Mouse (Mus musculus) ES-Bruce4 (cell line): ENCODE data around the gene Fam198a. TPM values are rescaled to one million over a fixed set of nuclear protein-coding genes. Genes with fewer than 3 reads are reported as not detected.
"Not testable (repeated sequence)": the region's sequence is repeated elsewhere in the genome, so short reads cannot be mapped to it uniquely, and the experiment has no call there.

ENCODE experiments used
- H3K27ac ChIP-seq: 2 replicates; pipeline ENCODE4 v1.5.1; 2012; ENCODE audit warnings: low read length, inconsistent platforms; ENCODE audit not compliant: insufficient read depth
- H3K27me3 ChIP-seq: 2 replicates; pipeline ENCODE4 v1.6.1; 2012; ENCODE audit warnings: mild to moderate bottlenecking, low read length, inconsistent platforms; ENCODE audit not compliant: control insufficient read depth, poor library complexity, insufficient read depth, severe bottlenecking
- H3K36me3 ChIP-seq: 2 replicates; pipeline ENCODE4 v1.6.1; 2012; ENCODE audit warnings: inconsistent platforms, mild to moderate bottlenecking, low read length, moderate library complexity; ENCODE audit not compliant: control insufficient read depth, poor library complexity, insufficient read depth, severe bottlenecking
- H3K4me1 ChIP-seq: one replicate; pipeline ENCODE4 v1.8.1; 2011; ENCODE audit warnings: low read length; ENCODE audit not compliant: control insufficient read depth, insufficient read depth
- H3K4me3 ChIP-seq: 2 replicates; pipeline ENCODE4 v1.5.1; 2011; ENCODE audit warnings: low read depth, mild to moderate bottlenecking, low read length
- H3K9ac ChIP-seq: 2 replicates; pipeline ENCODE4 v1.6.1; 2012; ENCODE audit warnings: low read depth, mild to moderate bottlenecking, inconsistent platforms; ENCODE audit not compliant: poor library complexity, severe bottlenecking
- H3K9me3 ChIP-seq: replicated peaks from 2 replicates; pipeline ENCODE4 v1.6.1; 2012; ENCODE audit warnings: mild to moderate bottlenecking, low read length, inconsistent platforms; ENCODE audit not compliant: control insufficient read depth, poor library complexity, insufficient read depth, severe bottlenecking
- CTCF ChIP-seq: IDR thresholded peaks from one replicate; pipeline ENCODE4 v1.8.1; 2011; ENCODE audit warnings: low read depth, low read length
- EP300 ChIP-seq: IDR thresholded peaks from 2 replicates; pipeline ENCODE4 v1.6.1; 2011; ENCODE audit warnings: low read depth, low read length; ENCODE audit not compliant: insufficient read depth
- POLR2A ChIP-seq: IDR thresholded peaks from one replicate; pipeline ENCODE4 v1.8.1; 2011; ENCODE audit warnings: low read length; ENCODE audit not compliant: insufficient read depth
- polyA plus RNA-seq: library from polyadenylated mRNA; stranded (reverse); fragments of >200 nt; gene quantifications from 2 replicates; pipeline ENCODE4 v1.2.4, GENCODE M21; 2011; ENCODE audit warnings: low read depth; ENCODE audit not compliant: missing spikeins, insufficient read depth, insufficient read length

The Fam198a gene
- polyA plus RNA-seq, 1 experiment, result not detected

DNA sequence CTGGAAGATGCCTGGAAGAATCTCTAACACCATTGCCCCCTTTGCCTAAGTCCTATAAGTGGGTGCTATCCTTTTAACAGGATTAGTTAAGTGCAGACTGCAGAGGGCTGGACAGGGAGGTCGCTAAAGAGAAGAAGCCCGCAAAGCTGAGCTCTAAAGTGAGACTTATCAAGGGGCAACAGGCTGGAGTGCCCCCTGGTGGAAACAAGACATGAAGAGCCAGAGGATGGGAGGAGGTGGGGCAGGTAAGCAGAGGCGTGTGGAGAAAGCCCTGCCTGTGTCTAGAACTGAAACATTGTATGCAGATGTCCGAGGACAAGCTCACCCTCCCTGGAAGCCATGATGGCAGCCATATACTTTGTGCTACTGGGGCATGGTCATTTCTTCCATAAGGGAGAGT is 62.8 kb downstream of the Fam198a start:
- H3K9me3 ChIP-seq, result no peaks in the 10 kb centered on the region
- no peak overlapping the region for H3K9ac ChIP-seq
- H3K36me3 ChIP-seq, result no peaks in the 10 kb centered on the region
- H3K27ac ChIP-seq, result no peak overlapping the region
- H3K4me3 ChIP-seq, result no peak overlapping the region
- no peaks in the 10 kb centered on the region for H3K27me3 ChIP-seq
- H3K4me1 ChIP-seq, result no peaks in the 10 kb centered on the region
- TF ChIP-seq CTCF (no peak), POLR2A (no peak), EP300 (no peak)

DNA sequence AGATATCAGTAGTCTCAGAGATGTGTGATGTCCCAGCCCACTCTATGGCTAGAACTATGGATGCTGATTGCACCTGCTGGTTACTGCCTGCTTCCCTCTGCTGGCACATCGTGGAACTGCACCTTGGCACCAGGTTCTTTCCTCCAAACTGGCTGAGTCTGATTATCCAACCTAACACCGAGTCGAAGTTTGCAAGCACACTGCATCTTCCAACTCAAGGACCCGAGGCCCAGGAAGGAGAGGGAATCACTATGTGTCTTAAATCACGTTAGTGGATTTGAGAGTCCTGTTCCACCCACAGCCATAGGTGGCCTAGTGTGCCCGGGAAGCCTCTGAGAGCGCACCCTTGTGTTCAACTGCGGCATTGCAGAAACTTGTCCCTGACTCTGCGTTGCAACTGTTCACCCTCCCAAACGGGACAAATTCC is 63.5 kb downstream of the Fam198a start:
- TF ChIP-seq EP300 (no peak), CTCF (peak; percentile 77), POLR2A (no peak)
- H3K9me3 ChIP-seq, result no peaks in the 10 kb centered on the region
- H3K27ac ChIP-seq, result no peak overlapping the region
- H3K36me3 ChIP-seq, result no peaks in the 10 kb centered on the region
- no peaks in the 10 kb centered on the region for H3K4me1 ChIP-seq
- H3K27me3 ChIP-seq, result no peaks in the 10 kb centered on the region
- no peak overlapping the region for H3K4me3 ChIP-seq
- no peak overlapping the region for H3K9ac ChIP-seq

DNA sequence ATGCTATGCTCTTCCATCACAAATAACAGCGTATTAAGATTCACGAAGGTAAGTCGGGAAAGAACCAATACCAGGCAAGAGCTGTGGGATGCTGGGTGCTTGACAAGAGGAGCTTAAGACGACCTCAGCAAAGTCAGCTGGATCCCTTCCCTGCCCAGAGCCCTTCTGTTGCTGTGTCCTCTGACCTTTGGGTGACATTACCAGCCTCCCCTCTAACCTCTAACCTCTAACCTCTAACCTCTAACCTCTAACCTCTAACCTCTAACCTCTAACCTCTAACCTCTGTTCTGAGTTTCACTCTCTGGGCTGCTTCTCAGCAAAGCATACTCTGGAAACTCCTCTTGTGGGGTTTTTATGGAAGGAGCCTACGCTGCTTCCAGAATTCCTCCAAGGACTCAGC is 67.3 kb downstream of the Fam198a start:
- no peak overlapping the region for H3K27ac ChIP-seq
- H3K9me3 ChIP-seq, result no peaks in the 10 kb centered on the region
- H3K4me3 ChIP-seq, result no peak overlapping the region
- no peaks in the 10 kb centered on the region for H3K36me3 ChIP-seq
- TF ChIP-seq POLR2A, result no peak
- TF ChIP-seq EP300, result no peak
- no peak for TF ChIP-seq CTCF
- no peaks in the 10 kb centered on the region for H3K4me1 ChIP-seq
- no peak overlapping the region for H3K9ac ChIP-seq
- H3K27me3 ChIP-seq, result no peaks in the 10 kb centered on the region

DNA sequence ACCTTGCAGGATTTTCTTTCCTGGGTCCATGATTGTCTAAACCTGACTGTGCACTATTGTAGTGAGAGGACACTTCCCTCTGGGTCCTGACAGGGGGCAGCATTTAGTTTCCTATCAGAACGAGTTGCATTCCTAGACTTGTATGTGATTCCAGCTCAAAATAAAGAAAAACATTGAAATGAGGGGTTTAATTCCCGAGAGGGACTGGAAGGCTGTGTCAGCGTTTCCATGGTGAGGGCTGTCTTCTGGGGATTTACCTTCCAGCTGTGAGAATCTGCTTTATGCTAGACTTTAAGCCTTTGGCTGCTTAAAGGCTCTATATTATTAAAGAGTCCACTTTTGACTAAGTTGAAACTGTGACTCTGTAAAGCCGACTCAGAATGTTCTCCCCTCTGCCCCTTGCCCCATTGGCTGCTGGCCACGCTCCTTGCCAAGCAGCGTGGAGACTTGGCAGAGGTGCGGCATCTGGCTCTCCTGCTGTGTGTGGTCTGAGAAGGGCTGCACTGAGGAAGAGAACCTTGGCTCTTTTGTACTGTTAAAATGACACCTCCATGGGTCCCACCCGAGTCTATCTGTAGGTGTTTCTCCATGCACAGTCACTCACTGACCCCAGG is 68.1 kb downstream of the Fam198a start:
- Histone ChIP-seq H3K27me3 (no peaks in the 10 kb centered on the region), H3K9me3 (no peaks in the 10 kb centered on the region), H3K4me3 (no peak overlapping the region), H3K36me3 (no peaks in the 10 kb centered on the region), H3K9ac (no peak overlapping the region), H3K4me1 (no peaks in the 10 kb centered on the region), H3K27ac (no peak overlapping the region)
- TF ChIP-seq POLR2A, result no peak
- TF ChIP-seq EP300, result no peak
- TF ChIP-seq CTCF, result no peak

DNA sequence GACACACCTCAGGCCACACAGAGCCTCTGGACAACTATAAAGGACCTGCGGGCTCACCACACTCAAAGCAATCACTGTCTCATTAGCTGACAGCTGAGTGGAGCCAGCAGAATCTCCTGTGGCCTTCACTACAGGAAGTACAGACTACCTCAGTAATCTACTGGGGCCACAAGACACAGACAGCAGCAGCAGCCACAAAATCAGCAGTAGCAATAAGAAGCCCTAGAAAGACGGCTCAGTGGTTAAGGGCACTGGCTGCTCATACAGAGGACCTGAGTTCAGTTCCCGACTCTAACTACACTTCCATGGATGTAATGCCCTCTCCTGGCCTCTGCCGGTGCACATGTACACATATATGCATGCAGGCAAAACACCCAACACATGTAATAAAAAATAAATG is 69.5 kb downstream of the Fam198a start:
- H3K27ac ChIP-seq, result no peak overlapping the region
- no peaks in the 10 kb centered on the region for H3K27me3 ChIP-seq

DNA sequence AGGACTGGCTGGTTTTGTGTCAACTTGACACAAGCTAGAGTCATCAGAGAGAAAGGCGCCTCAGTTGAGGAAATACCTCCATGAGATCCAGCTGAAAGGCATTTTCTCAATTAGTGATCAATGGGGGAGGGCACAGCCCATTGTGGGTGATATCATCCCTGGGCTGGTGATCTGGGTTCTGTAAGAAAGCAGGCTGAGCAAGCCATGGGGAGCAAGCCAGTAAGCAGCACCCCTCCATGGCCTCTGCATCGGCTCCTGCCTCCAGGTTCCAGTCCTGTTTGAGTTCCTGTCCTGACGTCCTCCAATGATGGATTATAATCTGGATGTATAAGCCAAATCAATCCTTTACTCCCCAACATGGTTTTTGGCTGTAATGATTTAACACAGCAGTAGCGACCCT is 70.4 kb downstream of the Fam198a start:
- not testable (repeated sequence) for H3K4me1 ChIP-seq, H3K4me3 ChIP-seq, H3K27ac ChIP-seq, H3K9me3 ChIP-seq, H3K9ac ChIP-seq, H3K36me3 ChIP-seq, H3K27me3 ChIP-seq

More for the DNA sequence above, 69.5 kb downstream of the Fam198a start:
- no peaks in the 10 kb centered on the region for H3K9me3 ChIP-seq
- no peak overlapping the region for H3K4me3 ChIP-seq
- TF ChIP-seq POLR2A (no peak), EP300 (no peak), CTCF (no peak)
- H3K4me1 ChIP-seq, result no peaks in the 10 kb centered on the region
- no peak overlapping the region for H3K9ac ChIP-seq
- no peaks in the 10 kb centered on the region for H3K36me3 ChIP-seq
